Mouse (Mus musculus): ENCODE results near the gene Syt8. TPM values are rescaled to one million over a fixed set of nuclear protein-coding genes. Genes with fewer than 3 reads are reported as not detected.

The Syt8 gene
- polyA plus RNA-seq, 1 experiment from 2014 or later = 11.5 TPM

GRCm38 (mm10) chr7:142487341-142487859, 52.8 kb downstream of the Syt8 start:
- no peaks in the 10 kb centered on the region for H3K27me3 ChIP-seq
- POLR2A ChIA-PET = interaction anchor here (1.5 kb wide), 1 partner anchor 10 kb away, joined by 3 read pairs; no protein-coding TSS in a partner anchor
- in situ Hi-C loops (cut with MboI; ENCODE audit: low pct_unique_long_range_greater_than_20kb) = no loop called here
- DNase-seq (ENCODE audit: low read depth, low spot score) (no peak), ATAC-seq (no peak)
- TF ChIP-seq CTCF (IDR thresholded peaks at IDR 0.05) = no peak
- CTCF ChIA-PET = interaction anchor here (0.7 to 2.1 kb wide), 5 partner anchors 8 to 49 kb away, joined by 3 to 5 read pairs (median 4); partner anchors contain the start of gene Lsp1

DNA sequence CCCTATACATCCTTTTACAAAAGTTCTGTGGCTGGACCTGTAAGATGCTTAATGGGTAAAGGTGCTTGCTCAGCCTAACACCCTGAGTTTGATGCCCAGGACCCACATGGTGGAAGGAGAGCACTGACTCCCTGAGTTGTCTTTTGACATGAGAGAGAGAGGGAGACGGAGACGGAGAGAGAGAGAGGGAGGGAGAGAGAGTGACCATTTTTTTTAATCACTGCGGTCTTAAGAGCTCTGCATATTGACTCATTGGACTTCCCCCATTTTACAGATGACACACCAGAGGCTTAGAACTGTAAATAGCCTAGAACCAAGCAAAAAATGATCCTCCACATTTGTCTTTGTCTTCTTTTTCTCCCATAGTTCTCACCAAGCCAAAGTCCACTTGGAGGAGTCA, 53.4 kb downstream of the Syt8 start:
- in situ Hi-C loops (cut with MboI; ENCODE audit: low pct_unique_long_range_greater_than_20kb) = no loop called here
- ChIA-PET CTCF (interaction anchor here (1.0 to 2.1 kb wide), 5 partner anchors 9 to 49 kb away, joined by 3 to 5 read pairs (median 4); partner anchors contain the start of gene Lsp1), POLR2A (interaction anchor here (1.5 kb wide), 1 partner anchor 9 kb away, joined by 3 read pairs; no protein-coding TSS in a partner anchor)
- ATAC-seq = no peak
- TF ChIP-seq CTCF (IDR thresholded peaks at IDR 0.05) = no peak
- no peaks in the 10 kb centered on the region for H3K27me3 ChIP-seq
- DNase-seq (ENCODE audit: low read depth, low spot score) = no peak

Other genes starting within 250 kb of the Syt8 start
- gene Gm10153, start 244.5 kb upstream of the Syt8 start, polyA plus RNA-seq (2021) = not detected
- gene Krtap5-3, start 233.5 kb upstream of the Syt8 start, polyA plus RNA-seq (2021) = not detected
- gene Gm7579, start 223.0 kb upstream of the Syt8 start, polyA plus RNA-seq (2021) = not detected
- gene Krtap5-5, start 204.9 kb upstream of the Syt8 start, polyA plus RNA-seq (2021) = not detected
- gene Gm40460, start 193.8 kb upstream of the Syt8 start, polyA plus RNA-seq (2021) = not detected
- not detected for gene Gm2431, start 176.5 kb upstream of the Syt8 start, polyA plus RNA-seq (2021)
- gene Gm4559, start 160.5 kb upstream of the Syt8 start, polyA plus RNA-seq (2021) = not detected
- not detected for gene Krtap5-1, start 137.7 kb upstream of the Syt8 start, polyA plus RNA-seq (2021)
- gene Krtap5-4, start 131.3 kb upstream of the Syt8 start, polyA plus RNA-seq (2021) = not detected
- 325 TPM for gene Ifitm10, start 61.1 kb upstream of the Syt8 start, polyA plus RNA-seq (2021)
- gene Gm49369, start 52.2 kb upstream of the Syt8 start, polyA plus RNA-seq (2021) = 1,155 TPM
- gene Ctsd, start 46.8 kb upstream of the Syt8 start, polyA plus RNA-seq (2021) = 3,389 TPM
- gene Tnni2, start 7.0 kb downstream of the Syt8 start, polyA plus RNA-seq (2021) = 1.5 TPM
- 15.5 TPM for gene Lsp1, start 26.0 kb downstream of the Syt8 start, polyA plus RNA-seq (2021)
- 0.22 TPM for gene Tnnt3, start 64.0 kb downstream of the Syt8 start, polyA plus RNA-seq (2021)
- gene Mrpl23, start 97.8 kb downstream of the Syt8 start, polyA plus RNA-seq (2021) = 6.9 TPM
- 0.13 TPM for gene Igf2, start 232.0 kb downstream of the Syt8 start, polyA plus RNA-seq (2021)
- not detected for gene Gm49394, start 235.1 kb downstream of the Syt8 start, polyA plus RNA-seq (2021)

All from Patski (cell line).